Mouse (Mus musculus) intestine, postnatal 0 days (tissue): Measurements from ENCODE around the gene Dusp9. TPM values are rescaled to one million over a fixed set of nuclear protein-coding genes. Genes with fewer than 3 reads are reported as not detected.

ENCODE experiments used
- ATAC-seq: fragments of 200-750 bp; cut with Nextera tagmentation; 2 replicates; pipeline ENCODE4 v1.8.0; 2017; ENCODE audit warnings: mild to moderate bottlenecking, moderate TSS enrichment, moderate library complexity
- H3K27ac ChIP-seq: fragments of 300-500 bp; sonication (generic); 2 replicates; pipeline ENCODE4 v1.5.1; 2014; ENCODE audit warnings: mild to moderate bottlenecking, low read depth, low read length, moderate library complexity
- H3K27me3 ChIP-seq: fragments of 300-500 bp; sonication (generic); replicated peaks from 2 replicates; pipeline ENCODE4 v1.6.1; 2014; ENCODE audit warnings: low read length, mixed read lengths; ENCODE audit not compliant: control insufficient read depth, insufficient read depth
- H3K36me3 ChIP-seq: fragments of 300-500 bp; sonication (generic); 2 replicates; pipeline ENCODE4 v1.6.1; 2014; ENCODE audit warnings: mild to moderate bottlenecking, moderate library complexity; ENCODE audit not compliant: control insufficient read depth, insufficient read depth
- H3K4me1 ChIP-seq: fragments of 300-500 bp; sonication (generic); replicated peaks from 2 replicates; pipeline ENCODE4 v1.6.1; 2014; ENCODE audit warnings: antibody characterized with exemption, low read length, mixed read lengths; ENCODE audit not compliant: control insufficient read depth, insufficient read depth
- H3K4me2 ChIP-seq: fragments of 300-500 bp; sonication (generic); replicated peaks from 2 replicates; pipeline ENCODE4 v1.6.1; 2014; ENCODE audit warnings: low read depth, mild to moderate bottlenecking, moderate library complexity
- H3K4me3 ChIP-seq: fragments of 300-500 bp; sonication (generic); 2 replicates; pipeline ENCODE4 v1.5.1; 2014; ENCODE audit warnings: low read depth, low read length
- H3K9ac ChIP-seq: fragments of 300-500 bp; sonication (generic); 2 replicates; pipeline ENCODE4 v1.6.1; 2014; ENCODE audit warnings: mild to moderate bottlenecking, low read depth, low read length
- H3K9me3 ChIP-seq: fragments of 300-500 bp; sonication (generic); 2 replicates; pipeline ENCODE4 v1.6.1; 2016; ENCODE audit warnings: mixed run types; ENCODE audit not compliant: control insufficient read depth
- CTCF ChIP-seq: sonication (generic); IDR thresholded peaks from 2 replicates; pipeline ENCODE4 v1.5.1; 2016; ENCODE audit warnings: low read depth, mild to moderate bottlenecking, control low read depth, antibody characterized with exemption, moderate library complexity
- WGBS: fragments of 180-500 bp; shearing (Covaris S2); extraction: QIAGEN DNeasy Blood & Tissue Kit; methylation state at CpG from one replicate; pipeline ENCODE4 v1.1.7; 2014; 5-methylcytosine and 5-hydroxymethylcytosine counted together
- polyA plus RNA-seq: library from polyadenylated mRNA; unstranded; fragments of >200 nt; fragmentation: Nextera tagmentation; extraction: Ambion mirVana; gene quantifications from 2 replicates; pipeline ENCODE4 v1.2.1, GENCODE M21; 2015

Gene Dusp9
- 2.2 and 2.7 TPM in 2 replicates for polyA plus RNA-seq

GRCm38 (mm10) chrX:73639255-73639675, at the start of gene Dusp9:
Dusp9 (plus strand) TSS chrX:73639419.
- H3K9me3 ChIP-seq: no peaks in the 10 kb centered on the region
- peaks cover 13% of the 10 kb centered on the region for H3K27me3 ChIP-seq
- 0 out of 2 replicates have a peak within 1 kb of the TSS, but pooled peaks have one; percentile 12 for H3K9ac ChIP-seq
- peak within 1 kb of the TSS; percentile 32 for H3K4me3 ChIP-seq
- H3K4me1 ChIP-seq: no peaks in the 10 kb centered on the region
- no peaks in the 10 kb centered on the region for H3K36me3 ChIP-seq
- TF ChIP-seq CTCF: no peak
- ATAC-seq: peak; percentile 83
- peak within 1 kb of the TSS; percentile 61 for H3K4me2 ChIP-seq
- no peak within 1 kb of the TSS for H3K27ac ChIP-seq
- 19% methylated on average over 27 of the region's 28 CpGs for WGBS

- no peak overlapping the region for H3K4me3 ChIP-seq
- H3K36me3 ChIP-seq: no peaks in the 10 kb centered on the region
- H3K9ac ChIP-seq: no peak overlapping the region
- no peak overlapping the region for H3K4me2 ChIP-seq
- 0 out of 2 replicates have a peak, but pooled peaks have one; percentile 60 for ATAC-seq
- no peaks in the 10 kb centered on the region for H3K4me1 ChIP-seq
- WGBS: 18% methylated on average over 6 of the region's 6 CpGs
- H3K27me3 ChIP-seq: no peaks in the 10 kb centered on the region
- H3K9me3 ChIP-seq: no peaks in the 10 kb centered on the region
- TF ChIP-seq CTCF: peak; percentile 72
- H3K27ac ChIP-seq: no peak overlapping the region
Observed at GRCm38 (mm10) chrX:73593212-73593611, 46.0 kb upstream of the Dusp9 start.

- no peaks in the 10 kb centered on the region for H3K9me3 ChIP-seq
- H3K4me3 ChIP-seq: no peak overlapping the region
- H3K4me2 ChIP-seq: no peak overlapping the region
- no peaks in the 10 kb centered on the region for H3K4me1 ChIP-seq
- no peak for TF ChIP-seq CTCF
- no peaks in the 10 kb centered on the region for H3K36me3 ChIP-seq
- H3K27ac ChIP-seq: no peak overlapping the region
- no peak for ATAC-seq
- H3K27me3 ChIP-seq: no peaks in the 10 kb centered on the region
- H3K9ac ChIP-seq: no peak overlapping the region
- WGBS: 41% methylated on average over 12 of the region's 12 CpGs
Observed at GRCm38 (mm10) chrX:73594451-73595121, 44.6 kb upstream of the Dusp9 start.

- Histone ChIP-seq H3K36me3 (no peaks in the 10 kb centered on the region), H3K9me3 (no peaks in the 10 kb centered on the region), H3K4me1 (no peaks in the 10 kb centered on the region), H3K4me2 (no peak overlapping the region), H3K27me3 (no peaks in the 10 kb centered on the region), H3K27ac (peak overlapping the region; percentile 46; the same call in 1 of the 2 replicates), H3K9ac (no peak overlapping the region), H3K4me3 (no peak overlapping the region)
- peak; percentile 80 for ATAC-seq
- TF ChIP-seq CTCF: no peak
- WGBS: 45% methylated on average over 4 of the region's 4 CpGs
Observed at GRCm38 (mm10) chrX:73595297-73595938, 43.8 kb upstream of the Dusp9 start.

- 79% methylated on average over 1 of the region's 1 CpGs for WGBS
- no peaks in the 10 kb centered on the region for H3K9me3 ChIP-seq
- H3K27ac ChIP-seq: no peak overlapping the region
- TF ChIP-seq CTCF: no peak
- H3K4me2 ChIP-seq: no peak overlapping the region
- H3K9ac ChIP-seq: no peak overlapping the region
- no peaks in the 10 kb centered on the region for H3K36me3 ChIP-seq
- no peak overlapping the region for H3K4me3 ChIP-seq
- no peaks in the 10 kb centered on the region for H3K4me1 ChIP-seq
- H3K27me3 ChIP-seq: no peaks in the 10 kb centered on the region
- ATAC-seq: no peak
Observed at GRCm38 (mm10) chrX:73601456-73601855, 37.8 kb upstream of the Dusp9 start.

GRCm38 (mm10) chrX:73613665-73614064, 25.6 kb upstream of the Dusp9 start:
- Histone ChIP-seq H3K27ac (no peak overlapping the region), H3K4me2 (no peak overlapping the region), H3K9me3 (no peaks in the 10 kb centered on the region), H3K36me3 (no peaks in the 10 kb centered on the region), H3K4me1 (no peaks in the 10 kb centered on the region), H3K27me3 (no peaks in the 10 kb centered on the region), H3K9ac (no peak overlapping the region), H3K4me3 (no peak overlapping the region)
- TF ChIP-seq CTCF: no peak
- 33% methylated on average over 4 of the region's 4 CpGs for WGBS
- ATAC-seq: no peak
